11 mouse cellular contexts compared by ENCODE assay signal in the genomic region with DNA sequence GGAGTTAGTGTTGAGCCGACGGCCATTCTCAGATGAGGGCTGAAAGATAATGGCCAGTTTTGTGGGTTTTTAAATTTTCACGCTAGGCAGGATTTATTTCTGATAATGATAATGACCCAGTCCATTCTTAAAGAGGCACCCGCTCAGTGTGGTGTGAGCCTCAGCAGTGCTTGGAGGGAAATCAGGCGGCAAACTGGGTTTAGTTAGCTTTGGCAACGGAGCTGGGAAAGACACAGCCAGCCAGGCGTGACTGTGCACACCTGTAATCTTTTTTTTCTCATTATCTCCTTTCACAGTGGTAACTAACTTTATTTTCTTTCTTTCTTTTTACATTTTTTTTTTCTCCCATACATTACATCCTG. TPM values are rescaled to one million over a fixed set of nuclear protein-coding genes. Genes with fewer than 3 reads are reported as not detected.
DNase-seq lines count a peak whose midpoint lies in the region; ATAC-seq and TF ChIP-seq lines count a peak whose summit lies in the region.
"Had no signal": no experiment of that assay in that cellular context is flagged by ENCODE, and none has a peak within 500 bp of the region (broad histone marks: within the 10 kb centered on the region; RNA-seq: fewer than 3 reads in every experiment).

No protein-coding gene starts in this region.

- H3K36me3 ChIP-seq in kidney, embryonic 15.5 days, result no peaks in the 10 kb centered on the region
- H3K36me3 ChIP-seq in forebrain, embryonic 11.5 days (ENCODE audit: control insufficient read depth, insufficient read depth, low read length), result no peaks in the 10 kb centered on the region
- no peaks in the 10 kb centered on the region for H3K36me3 ChIP-seq in midbrain, embryonic 12.5 days

- peak overlapping the region; percentile 44 for H3K4me2 ChIP-seq in kidney, embryonic 15.5 days
- H3K4me2 ChIP-seq in forebrain, embryonic 11.5 days (ENCODE audit: low read depth, low read length, severe bottlenecking), result peak overlapping the region; percentile 29
- H3K4me2 ChIP-seq in midbrain, embryonic 12.5 days (replicated peaks), result 0 out of 2 replicates have a peak overlapping the region, but pooled peaks have one; percentile 8
- H3K4me2 ChIP-seq: lung, embryonic 14.5 days had no signal

- H3K4me3 ChIP-seq in gastrocnemius, adult 2 months, result peak overlapping the region; percentile 47
- 0 out of 2 replicates have a peak overlapping the region, but pooled peaks have one; percentile 1 for H3K4me3 ChIP-seq in kidney, embryonic 15.5 days (replicated peaks)
- H3K4me3 ChIP-seq in forebrain, embryonic 11.5 days (ENCODE audit: low read depth, low read length), result no peak overlapping the region
- no peak overlapping the region for H3K4me3 ChIP-seq in midbrain, embryonic 12.5 days

- 27% methylated on average over 7 of the region's 7 CpGs for whole genome bisulfite sequencing in kidney, embryonic 15.5 days
- WGBS in forebrain, embryonic 11.5 days, result 15% methylated on average over 7 of the region's 7 CpGs
- 17% methylated on average over 7 of the region's 7 CpGs for WGBS in midbrain, embryonic 12.5 days

- no peaks in the 10 kb centered on the region for H3K27me3 ChIP-seq in kidney, embryonic 15.5 days
- peaks cover 2% of the 10 kb centered on the region; the same call in 1 of the 2 replicates for H3K27me3 ChIP-seq in forebrain, embryonic 11.5 days (ENCODE audit: control insufficient read depth, insufficient read depth, low read length)
- no peaks in the 10 kb centered on the region for H3K27me3 ChIP-seq in midbrain, embryonic 12.5 days

- 0 out of 2 replicates have a peak, but pooled peaks cover 3% of the 10 kb centered on the region for H3K9me3 ChIP-seq in kidney, embryonic 15.5 days (replicated peaks)
- peaks cover 4% of the 10 kb centered on the region for H3K9me3 ChIP-seq in forebrain, embryonic 11.5 days (ENCODE audit: control insufficient read depth, low read length)
- H3K9me3 ChIP-seq in midbrain, embryonic 12.5 days, result no peaks in the 10 kb centered on the region

- H3K27ac ChIP-seq in gastrocnemius, adult 2 months, result peak overlapping the region; percentile 70
- H3K27ac ChIP-seq in kidney, embryonic 15.5 days, result peak overlapping the region; percentile 41
- H3K27ac ChIP-seq in forebrain, embryonic 11.5 days (ENCODE audit: low read depth, low read length), result no peak overlapping the region
- peak overlapping the region; percentile 69 for H3K27ac ChIP-seq in midbrain, embryonic 12.5 days (replicated peaks)

- ATAC-seq in kidney, embryonic 15.5 days (replicated peaks; ENCODE audit: low FRiP score), result no peak
- no peak for ATAC-seq in forebrain, embryonic 11.5 days (replicated peaks; ENCODE audit: low FRiP score)
- peak; percentile 38 for ATAC-seq in midbrain, embryonic 12.5 days (ENCODE audit: low FRiP score, low read depth)
- no peak for ATAC-seq in erythroid progenitor cell, adult 5-6 weeks (replicated peaks; ENCODE audit: low FRiP score, poor library complexity, severe bottlenecking)

- no peak for DNase-seq in gastrocnemius, adult 2 months
- no peak for DNase-seq in gastrocnemius, adult 8-10 months (ENCODE audit: low spot score in 2 of 2)
- no peak for DNase-seq in kidney, adult 9 months
- peak; percentile 57 for DNase-seq in forebrain, embryonic 11.5 days (ENCODE audit: low spot score)
- DNase-seq in right cerebral cortex, postnatal 4 days, result no peak
- DNase-seq: thymus, adult 2 months had no signal

- H3K4me1 ChIP-seq in kidney, embryonic 15.5 days, result peaks cover 17% of the 10 kb centered on the region
- H3K4me1 ChIP-seq in forebrain, embryonic 11.5 days (replicated peaks; ENCODE audit: control insufficient read depth, insufficient read depth, low read length), result peaks cover 12% of the 10 kb centered on the region
- peaks cover 19% of the 10 kb centered on the region for H3K4me1 ChIP-seq in midbrain, embryonic 12.5 days

- no peak overlapping the region for H3K9ac ChIP-seq in kidney, embryonic 15.5 days
- H3K9ac ChIP-seq in forebrain, embryonic 11.5 days (ENCODE audit: low read length), result no peak overlapping the region
- no peak overlapping the region for H3K9ac ChIP-seq in midbrain, embryonic 12.5 days (replicated peaks)
- H3K9ac ChIP-seq: lung, embryonic 14.5 days had no signal

- intact Hi-C loops in gastrocnemius, adult 2 months (cut with DNase I), result no loop called here

- no peak for TF ChIP-seq CTCF in gastrocnemius, adult 2 months (IDR thresholded peaks at IDR 0.05)

RNA-seq across cellular contexts. Expression of gene Bfsp2, which starts 36.4 kb away (rescaled TPM):
- total RNA-seq in gastrocnemius, adult 2 months (2021), result under 1 TPM in 1 of 2 experiments, not detected in 1; 0.42 TPM
- under 1 TPM in 3 of 4 experiments, not detected in 1; 0.40 to 0.77 (median 0.58) TPM for total RNA-seq in gastrocnemius, adult 8-10 months (2022)
- 0.27 and 0.37 TPM in 2 replicates for polyA plus RNA-seq in kidney, embryonic 15.5 days (2015; fragmentation: Nextera tagmentation; extraction: Ambion mirVana)
- polyA plus RNA-seq in forebrain, embryonic 11.5 days (2014; fragmentation: Nextera tagmentation; extraction: Ambion mirVana), result 0.65 and 1.8 TPM in 2 replicates
- 2.4 and 5.5 TPM in 2 replicates for polyA plus RNA-seq in midbrain, embryonic 12.5 days (2016; fragmentation: Nextera tagmentation; extraction: Ambion mirVana)
- total RNA-seq in erythroid progenitor cell, adult 5-6 weeks (2015; ENCODE audit: low replicate concordance), result 1.8 and 2.1 TPM in 2 replicates
- 5.4 TPM in 1 of 2 replicates, not detected in the other for total RNA-seq in erythroid progenitor cell, adult 5-6 weeks (2017; ENCODE audit: low replicate concordance)
- total RNA-seq: ES-E14 had no signal

Comparison
In these comparisons a context has a peak if more than half of its experiments do, and no peak if none do; other contexts are left out.
1. H3K4me3 ChIP-seq: peak in gastrocnemius, adult 2 months (single experiment) and kidney, embryonic 15.5 days (single experiment); none in forebrain, embryonic 11.5 days (single experiment) and midbrain, embryonic 12.5 days (single experiment).
2. Peak in every context shown above with its lines, with median percentiles within 50 percentile points of each other: H3K4me2 ChIP-seq.